Mouse (Mus musculus) kidney, adult 2 months (tissue): ENCODE measurements around the gene Lrrc46.

Experiments
- CTCF ChIP-seq: fragments of 200-500 bp; conservative IDR thresholded peaks from 2 replicates; pipeline ENCODE4 v1.5.1; 2011; ENCODE audit warnings: low read depth, mild to moderate bottlenecking, control low read depth, low read length, moderate library complexity, mixed read lengths; ENCODE audit not compliant: insufficient read depth, insufficient read length
- POLR2A ChIP-seq: fragments of 200-500 bp; IDR thresholded peaks from one replicate; pipeline ENCODE4 v1.6.1; 2011; ENCODE audit warnings: low read depth, low read length, control low read depth

- TF ChIP-seq CTCF (no peak), POLR2A (no peak)
Observed at GRCm38 (mm10) chr11:97018583-97019344, 22.4 kb downstream of the Lrrc46 start.
